In the genomic region with DNA sequence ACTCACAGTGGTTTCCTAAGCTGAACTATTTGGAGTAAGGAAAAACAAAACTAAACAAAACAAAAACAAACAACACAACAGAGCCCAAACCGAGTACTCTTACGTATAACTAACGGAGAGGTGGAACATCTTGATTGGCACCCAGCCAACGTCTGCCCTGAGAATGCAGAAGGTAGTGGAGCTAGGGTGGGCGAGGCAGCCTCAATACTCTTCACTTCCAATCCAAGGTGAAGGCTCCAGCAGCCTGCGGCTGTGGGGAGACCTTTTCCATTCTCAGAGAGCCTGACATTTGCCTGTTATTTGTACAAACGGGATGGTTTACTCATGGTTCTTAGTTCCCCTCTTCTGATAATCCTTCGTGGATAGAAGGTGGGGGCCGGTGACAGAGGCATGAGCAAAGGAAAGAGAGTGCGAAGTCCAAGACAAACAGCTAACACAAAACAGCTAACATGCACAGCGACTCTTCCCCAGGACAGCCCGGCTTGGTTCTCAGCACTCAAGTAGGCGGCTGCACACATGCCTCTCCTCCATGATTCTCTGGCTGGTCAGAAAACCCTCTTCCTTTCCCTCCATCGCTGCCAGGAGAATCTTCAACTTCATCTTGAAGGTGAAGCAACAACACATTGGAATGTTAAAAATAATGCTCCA, we compare ENCODE assay signal across 19 mouse cellular contexts. TPM values are rescaled to one million over a fixed set of nuclear protein-coding genes. Genes with fewer than 3 reads are reported as not detected.
A peak's percentile ranks its signal among the peaks of the same experiment; 100 is the strongest.
DNase-seq lines count a peak whose midpoint lies in the region; ATAC-seq and TF ChIP-seq lines count a peak whose summit lies in the region.
"Had no signal": no experiment of that assay in that cellular context is flagged by ENCODE, and none has a peak within 500 bp of the region (broad histone marks: within the 10 kb centered on the region; RNA-seq: fewer than 3 reads in every experiment).

No protein-coding gene starts in this region.

- no peak for TF ChIP-seq POLR2A in lung, adult 2 months (IDR thresholded peaks at IDR 0.05; ENCODE audit: borderline replicate concordance, extremely low read depth, low read depth, low read length)

- DNase-seq in heart, postnatal 10 days: no peak
- no peak for DNase-seq in lung, adult 2 months
- peak; percentile 58 for DNase-seq in kidney, postnatal 10 days
- peak; percentile 13 for DNase-seq in stomach, postnatal 0 days (ENCODE audit: low spot score)
- no peak for DNase-seq in adrenal gland, postnatal 25 days
- no peak for DNase-seq in layer of hippocampus, adult 11-12 months (ENCODE audit: low spot score)
- DNase-seq: cerebellum, adult 9-10 months; gastrocnemius, postnatal 14 days; right cerebral cortex, adult 18-20 months; thymus, postnatal 14 days had no signal

- H3K27me3 ChIP-seq in heart, embryonic 13.5 days (replicated peaks): no peaks in the 10 kb centered on the region
- no peaks in the 10 kb centered on the region for H3K27me3 ChIP-seq in lung, embryonic 16.5 days (ENCODE audit: control insufficient read depth, insufficient read depth, low read depth, low read length)
- no peaks in the 10 kb centered on the region for H3K27me3 ChIP-seq in stomach, postnatal 0 days (ENCODE audit: control insufficient read depth, insufficient read depth, low read length)
- H3K27me3 ChIP-seq: embryonic facial prominence, embryonic 12.5 days; megakaryocyte, embryonic 14.5 days had no signal

- H3K9me3 ChIP-seq in heart, embryonic 13.5 days: no peaks in the 10 kb centered on the region
- no peaks in the 10 kb centered on the region for H3K9me3 ChIP-seq in lung, embryonic 16.5 days (ENCODE audit: control insufficient read depth, low read length)
- no peaks in the 10 kb centered on the region for H3K9me3 ChIP-seq in stomach, postnatal 0 days (ENCODE audit: control insufficient read depth, low read length)
- H3K9me3 ChIP-seq: embryonic facial prominence, embryonic 12.5 days had no signal

- 0 out of 2 replicates have a peak, but pooled peaks cover 4% of the 10 kb centered on the region for H3K36me3 ChIP-seq in heart, embryonic 13.5 days
- no peaks in the 10 kb centered on the region for H3K36me3 ChIP-seq in lung, embryonic 16.5 days (ENCODE audit: control insufficient read depth, insufficient read depth, low read length)
- H3K36me3 ChIP-seq in stomach, postnatal 0 days (ENCODE audit: control insufficient read depth, insufficient read depth, low read length): no peaks in the 10 kb centered on the region
- H3K36me3 ChIP-seq: embryonic facial prominence, embryonic 12.5 days had no signal

- H3K4me2 ChIP-seq in heart, embryonic 13.5 days: no peak overlapping the region
- no peak overlapping the region for H3K4me2 ChIP-seq in lung, embryonic 16.5 days (ENCODE audit: low read depth, low read length)
- H3K4me2 ChIP-seq in stomach, postnatal 0 days (replicated peaks; ENCODE audit: low read depth): no peak overlapping the region
- H3K4me2 ChIP-seq: embryonic facial prominence, embryonic 12.5 days had no signal

- no peak overlapping the region for H3K9ac ChIP-seq in heart, embryonic 13.5 days
- H3K9ac ChIP-seq in lung, embryonic 16.5 days (ENCODE audit: low read length): no peak overlapping the region
- no peak overlapping the region for H3K9ac ChIP-seq in stomach, postnatal 0 days (ENCODE audit: low read length)
- H3K9ac ChIP-seq: embryonic facial prominence, embryonic 12.5 days; liver, embryonic 14.5 days had no signal

- H3K4me3 ChIP-seq in heart, embryonic 13.5 days: no peak overlapping the region
- H3K4me3 ChIP-seq in lung, embryonic 16.5 days (ENCODE audit: low read length): no peak overlapping the region
- no peak overlapping the region for H3K4me3 ChIP-seq in lung, adult 2 months (replicated peaks; ENCODE audit: extremely low read depth, low read depth, low read length)
- no peak overlapping the region for H3K4me3 ChIP-seq in stomach, postnatal 0 days (ENCODE audit: low read depth, low read length)
- H3K4me3 ChIP-seq: embryonic facial prominence, embryonic 12.5 days; megakaryocyte, embryonic 14.5 days had no signal

- WGBS in heart, embryonic 13.5 days: 62% methylated on average over 14 of the region's 14 CpGs
- WGBS in lung, embryonic 16.5 days: 44% methylated on average over 14 of the region's 14 CpGs
- WGBS in lung, adult 2 months: 50% methylated on average over 14 of the region's 14 CpGs
- 50% methylated on average over 14 of the region's 14 CpGs for WGBS in stomach, postnatal 0 days

- H3K4me1 ChIP-seq in heart, embryonic 13.5 days: peaks cover 36% of the 10 kb centered on the region
- peaks cover 31% of the 10 kb centered on the region for H3K4me1 ChIP-seq in lung, embryonic 16.5 days (replicated peaks; ENCODE audit: control insufficient read depth, insufficient read depth, low read length)
- H3K4me1 ChIP-seq in lung, adult 2 months (ENCODE audit: control insufficient read depth, insufficient read depth, low read length): peaks cover 6% of the 10 kb centered on the region; the same call in 1 of the 2 replicates
- H3K4me1 ChIP-seq in stomach, postnatal 0 days (replicated peaks; ENCODE audit: control insufficient read depth, insufficient read depth): peaks cover 5% of the 10 kb centered on the region
- H3K4me1 ChIP-seq: megakaryocyte, embryonic 14.5 days had no signal

- TF ChIP-seq EP300 in stomach, postnatal 0 days (optimal IDR thresholded peaks at IDR 0.05): no peak

- intact Hi-C loops in heart, postnatal 10 days (cut with DNase I): loop anchor here (5.0 kb wide), 2 partner anchors 37 to 63 kb away; partner anchors contain the start of gene Bicc1

- H3K27ac ChIP-seq in heart, embryonic 13.5 days (replicated peaks): peak overlapping the region; percentile 67
- peak overlapping the region; percentile 93 for H3K27ac ChIP-seq in lung, embryonic 16.5 days (ENCODE audit: low read length)
- H3K27ac ChIP-seq in stomach, postnatal 0 days (replicated peaks): 0 out of 2 replicates have a peak overlapping the region, but pooled peaks have one; percentile 49
- H3K27ac ChIP-seq: liver, embryonic 14.5 days had no signal

- no peak for TF ChIP-seq CTCF in lung, adult 2 months (IDR thresholded peaks at IDR 0.05; ENCODE audit: insufficient read depth, low read length)
- no peak for TF ChIP-seq CTCF in stomach, postnatal 0 days (IDR thresholded peaks at IDR 0.05; ENCODE audit: low read depth)

- no peak for ATAC-seq in heart, embryonic 13.5 days (ENCODE audit: extremely low read depth, insufficient number of reproducible peaks, low FRiP score, low TSS enrichment)
- peak; percentile 37; the same call in 1 of the 2 replicates for ATAC-seq in lung, embryonic 16.5 days (ENCODE audit: low read depth)
- ATAC-seq in stomach, postnatal 0 days (ENCODE audit: low FRiP score, low TSS enrichment): no peak
- ATAC-seq: activated CD4-positive, CD25-positive, alpha-beta regulatory T cell, adult 4 months; forebrain, embryonic 16.5 days had no signal

RNA-seq across cellular contexts. Expression of gene Bicc1, which starts 39.3 kb away (rescaled TPM):
- 17.3 and 19.2 TPM in 2 replicates for polyA plus RNA-seq in heart, embryonic 13.5 days (2015; fragmentation: Nextera tagmentation; extraction: Ambion mirVana)
- 10 to 100 TPM; 33.6 to 36.8 TPM for total RNA-seq in heart, postnatal 10 days (2021)
- 18.7 and 19.1 TPM in 2 replicates for polyA plus RNA-seq in lung, embryonic 16.5 days (2015; fragmentation: Nextera tagmentation; extraction: Ambion mirVana)
- polyA plus RNA-seq in lung, adult 2 months (2012; rRNA removed): 22.8 and 23.5 TPM in 2 replicates
- 9.6 and 9.8 TPM in 2 replicates for polyA plus RNA-seq in stomach, postnatal 0 days (2015; fragmentation: Nextera tagmentation; extraction: Ambion mirVana)
- 13.1 and 14.0 TPM in 2 replicates for total RNA-seq in adrenal gland, postnatal 25 days (2021)
- total RNA-seq: MEL; neutrophil, adult 5-6 weeks had no signal

Comparison
In these comparisons a context has a peak if more than half of its experiments do, and no peak if none do; other contexts are left out.
1. DNase-seq: peak in kidney, postnatal 10 days (single experiment) and stomach, postnatal 0 days (single experiment); none in heart, postnatal 10 days (0 of 2), lung, adult 2 months (single experiment), adrenal gland, postnatal 25 days (single experiment) and layer of hippocampus, adult 11-12 months (single experiment).
2. Peak in every context shown above with its lines, with median percentiles within 50 percentile points of each other: H3K27ac ChIP-seq.